Mouse (Mus musculus): ENCODE measurements around the gene Prmt1. TPM values are rescaled to one million over a fixed set of nuclear protein-coding genes. Genes with fewer than 3 reads are reported as not detected.

The Prmt1 gene
- polyA plus RNA-seq, 1 experiment from 2014 or later = 274 TPM

DNA sequence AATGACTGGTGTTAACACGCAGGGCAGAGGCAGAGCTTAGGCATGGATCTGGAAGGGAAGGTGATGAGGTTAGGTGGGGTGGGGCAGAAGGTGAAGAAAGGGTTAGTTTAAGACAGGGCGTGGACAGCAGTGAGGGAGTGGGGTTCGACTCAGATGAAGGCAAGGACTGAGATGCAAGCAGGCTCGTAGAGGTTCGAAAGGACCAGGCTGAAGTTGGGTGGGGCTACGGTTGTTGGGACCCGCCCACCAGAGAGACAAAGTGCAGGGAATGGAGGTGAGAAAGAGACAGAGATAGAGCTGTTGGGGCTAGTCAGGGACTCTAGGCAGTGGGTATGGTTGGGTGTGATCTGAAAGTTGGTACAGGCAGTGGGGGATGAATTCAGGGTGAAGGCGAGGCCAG lies 24.0 kb downstream of the Prmt1 start:
- Histone ChIP-seq H3K9me3 (replicated peaks; ENCODE audit: control insufficient read depth, low read length) (no peaks in the 10 kb centered on the region), H3K36me3 (ENCODE audit: control insufficient read depth, insufficient read depth, low read length) (peaks cover 81% of the 10 kb centered on the region), H3K9ac (ENCODE audit: low read length) (no peak overlapping the region), H3K4me2 (ENCODE audit: low read length) (no peak overlapping the region), H3K4me3 (ENCODE audit: low read depth, low read length) (no peak overlapping the region), H3K27ac (ENCODE audit: low read depth, low read length) (no peak overlapping the region), H3K4me1 (ENCODE audit: control insufficient read depth, insufficient read depth, low read length) (no peaks in the 10 kb centered on the region), H3K27me3 (replicated peaks; ENCODE audit: control insufficient read depth, insufficient read depth, low read length) (no peaks in the 10 kb centered on the region)
- DNase-seq (ENCODE audit: low spot score) = no peak
- ATAC-seq = no peak
- WGBS = 82% methylated on average over 8 of the region's 8 CpGs

DNA sequence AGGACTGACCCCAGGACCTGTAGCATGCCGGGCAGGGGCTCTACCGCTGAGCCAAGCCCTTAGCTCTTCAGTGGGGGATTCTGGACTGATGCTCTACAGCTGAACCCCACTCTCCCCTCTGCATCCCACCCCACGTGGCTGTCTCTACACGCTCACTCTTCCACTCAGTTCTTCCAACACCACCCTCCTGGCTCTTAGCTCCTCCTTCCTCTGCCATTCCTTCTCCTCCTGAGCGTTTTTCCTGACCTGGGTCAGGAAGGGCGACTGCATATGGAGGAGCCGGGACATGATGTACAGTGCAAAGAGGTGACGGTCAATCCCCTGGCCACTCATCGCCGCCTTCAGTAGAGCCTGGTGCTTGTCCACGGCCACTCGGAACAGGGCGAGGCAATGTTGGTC lies 25.9 kb downstream of the Prmt1 start:
- Histone ChIP-seq H3K4me2 (ENCODE audit: low read length) (no peak overlapping the region), H3K9ac (ENCODE audit: low read length) (no peak overlapping the region), H3K36me3 (ENCODE audit: control insufficient read depth, insufficient read depth, low read length) (peaks cover 66% of the 10 kb centered on the region), H3K9me3 (replicated peaks; ENCODE audit: control insufficient read depth, low read length) (no peaks in the 10 kb centered on the region), H3K4me3 (ENCODE audit: low read depth, low read length) (no peak overlapping the region), H3K27me3 (replicated peaks; ENCODE audit: control insufficient read depth, insufficient read depth, low read length) (no peaks in the 10 kb centered on the region), H3K27ac (ENCODE audit: low read depth, low read length) (no peak overlapping the region), H3K4me1 (ENCODE audit: control insufficient read depth, insufficient read depth, low read length) (no peaks in the 10 kb centered on the region)
- no peak for ATAC-seq
- WGBS = 91% methylated on average over 13 of the region's 13 CpGs
- DNase-seq (ENCODE audit: low spot score) = no peak

DNA sequence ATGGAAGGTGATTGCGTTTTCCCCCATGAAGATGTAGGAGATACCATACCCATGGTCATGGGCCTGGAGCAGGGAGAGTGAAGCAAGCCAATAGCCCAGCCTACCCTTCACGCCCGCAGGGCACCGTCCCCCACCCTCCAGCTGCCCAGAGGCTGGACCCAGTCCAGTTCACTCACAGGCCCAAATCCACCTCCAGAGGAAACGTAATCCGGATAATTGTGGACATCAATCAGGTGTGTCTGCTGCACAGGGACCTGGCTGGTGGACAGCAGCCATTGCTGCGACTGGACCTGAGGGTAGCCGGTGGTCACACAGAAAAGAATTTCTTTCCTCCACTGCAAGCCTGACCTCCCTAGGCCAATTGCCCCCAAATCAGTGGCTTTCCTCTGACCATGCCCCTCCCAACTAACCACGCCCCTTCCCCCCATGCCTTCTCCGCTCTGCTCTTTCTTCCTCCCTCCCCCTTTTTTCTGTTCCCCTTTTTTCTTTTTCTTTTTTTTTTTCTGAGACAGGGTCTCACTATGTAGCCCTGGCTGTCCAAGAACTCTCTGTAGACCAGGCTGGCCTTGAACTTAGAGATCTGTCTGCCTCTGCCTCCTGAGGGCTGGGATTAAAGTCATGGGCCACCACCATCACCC lies 26.4 kb downstream of the Prmt1 start:
- no peak overlapping the region for H3K27ac ChIP-seq (ENCODE audit: low read depth, low read length)
- no peaks in the 10 kb centered on the region for H3K4me1 ChIP-seq (ENCODE audit: control insufficient read depth, insufficient read depth, low read length)
- DNase-seq (ENCODE audit: low spot score) = no peak

DNA sequence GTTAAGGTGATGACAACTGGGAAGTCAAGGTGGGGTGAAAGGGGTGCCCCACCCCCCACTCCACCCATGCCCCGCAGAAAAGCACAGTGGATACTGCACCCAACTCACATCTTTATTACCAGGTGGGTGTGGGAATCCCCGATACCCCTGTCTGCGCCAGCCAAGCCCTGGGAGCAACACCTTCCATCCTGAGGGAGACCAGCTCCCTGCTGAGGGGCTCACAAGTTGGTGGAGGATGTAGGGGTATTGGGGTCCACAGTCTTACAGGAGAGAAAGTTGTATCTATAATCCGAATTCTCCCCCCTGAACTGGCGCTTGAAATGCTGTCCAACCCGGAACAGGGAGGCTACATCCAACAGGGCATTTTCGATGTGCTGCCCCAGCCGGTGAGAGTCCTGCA lies 27.1 kb downstream of the Prmt1 start:
- H3K27me3 ChIP-seq (replicated peaks; ENCODE audit: control insufficient read depth, insufficient read depth, low read length) = no peaks in the 10 kb centered on the region
- no peak overlapping the region for H3K4me2 ChIP-seq (ENCODE audit: low read length)
- H3K9ac ChIP-seq (ENCODE audit: low read length) = no peak overlapping the region
- WGBS = 89% methylated on average over 8 of the region's 8 CpGs
- peaks cover 57% of the 10 kb centered on the region for H3K36me3 ChIP-seq (ENCODE audit: control insufficient read depth, insufficient read depth, low read length)
- no peaks in the 10 kb centered on the region for H3K4me1 ChIP-seq (ENCODE audit: control insufficient read depth, insufficient read depth, low read length)
- DNase-seq (ENCODE audit: low spot score) (no peak), ATAC-seq (no peak)
- H3K27ac ChIP-seq (ENCODE audit: low read depth, low read length) = no peak overlapping the region
- no peaks in the 10 kb centered on the region for H3K9me3 ChIP-seq (replicated peaks; ENCODE audit: control insufficient read depth, low read length)
- no peak overlapping the region for H3K4me3 ChIP-seq (ENCODE audit: low read depth, low read length)

More for the DNA sequence above, 26.4 kb downstream of the Prmt1 start:
- Histone ChIP-seq H3K9ac (ENCODE audit: low read length) (no peak overlapping the region), H3K9me3 (replicated peaks; ENCODE audit: control insufficient read depth, low read length) (no peaks in the 10 kb centered on the region), H3K36me3 (ENCODE audit: control insufficient read depth, insufficient read depth, low read length) (peaks cover 61% of the 10 kb centered on the region), H3K27me3 (replicated peaks; ENCODE audit: control insufficient read depth, insufficient read depth, low read length) (no peaks in the 10 kb centered on the region), H3K4me3 (ENCODE audit: low read depth, low read length) (no peak overlapping the region), H3K4me2 (ENCODE audit: low read length) (no peak overlapping the region)
- WGBS = 91% methylated on average over 10 of the region's 10 CpGs
- no peak for ATAC-seq

DNA sequence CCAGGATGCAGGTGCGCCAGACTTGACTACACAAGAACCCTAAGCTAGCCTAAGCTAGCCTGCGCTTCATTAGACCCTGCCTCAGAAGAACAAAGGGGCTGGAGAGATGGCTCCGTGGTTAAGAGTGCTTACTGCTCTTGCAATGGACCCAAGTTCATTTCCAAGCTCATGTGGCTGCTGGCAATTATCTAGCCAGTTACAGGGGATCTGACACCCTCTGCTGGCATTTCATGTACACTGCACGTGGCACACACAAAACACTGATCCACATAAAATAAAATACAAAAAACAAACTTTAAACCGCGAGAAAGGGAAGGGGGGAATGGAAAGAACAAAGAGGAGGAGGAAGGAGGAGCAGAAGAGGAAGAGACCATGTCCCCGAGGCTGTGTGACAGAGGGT lies 28.2 kb downstream of the Prmt1 start:
- H3K27ac ChIP-seq (ENCODE audit: low read depth, low read length) = no peak overlapping the region
- no peak overlapping the region for H3K4me2 ChIP-seq (ENCODE audit: low read length)
- no peak overlapping the region for H3K4me3 ChIP-seq (ENCODE audit: low read depth, low read length)
- no peaks in the 10 kb centered on the region for H3K27me3 ChIP-seq (replicated peaks; ENCODE audit: control insufficient read depth, insufficient read depth, low read length)
- DNase-seq (ENCODE audit: low spot score) (peak; percentile 68), ATAC-seq (peak; percentile 47; the same call in 1 of the 2 replicates)
- H3K36me3 ChIP-seq (ENCODE audit: control insufficient read depth, insufficient read depth, low read length) = peaks cover 47% of the 10 kb centered on the region
- 48% methylated on average over 7 of the region's 7 CpGs for WGBS
- no peaks in the 10 kb centered on the region for H3K4me1 ChIP-seq (ENCODE audit: control insufficient read depth, insufficient read depth, low read length)
- no peak overlapping the region for H3K9ac ChIP-seq (ENCODE audit: low read length)
- no peaks in the 10 kb centered on the region for H3K9me3 ChIP-seq (replicated peaks; ENCODE audit: control insufficient read depth, low read length)

DNA sequence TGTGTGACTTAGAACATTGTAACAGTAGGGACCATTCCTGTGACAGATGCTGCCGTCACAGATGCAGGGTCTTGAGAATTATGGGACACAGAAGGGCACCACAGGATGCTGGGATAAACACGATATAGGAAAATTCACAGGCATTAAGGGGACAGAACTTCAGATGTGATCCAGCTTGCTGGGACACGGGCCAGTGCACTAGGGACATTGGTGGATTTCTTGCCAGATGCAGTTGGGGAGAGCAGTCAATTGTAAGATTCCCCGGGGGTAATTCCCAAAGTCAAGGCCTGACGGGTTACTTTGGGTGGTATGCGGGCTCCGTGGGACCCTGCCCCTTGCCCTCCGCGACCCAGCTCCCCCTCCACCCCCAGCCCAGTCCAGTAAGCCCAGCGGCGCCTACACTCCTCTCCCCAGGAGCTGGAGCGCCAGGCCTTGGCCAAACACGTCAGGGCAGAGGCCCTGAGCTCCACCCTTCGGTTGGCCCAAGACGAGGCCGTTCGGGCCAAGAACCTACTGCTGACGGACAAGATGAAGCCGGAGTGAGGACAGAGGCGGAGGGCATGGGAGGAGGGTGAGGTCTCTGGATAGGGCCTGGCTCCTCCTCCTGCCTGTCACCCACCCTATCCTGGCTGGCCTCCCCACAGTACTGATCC lies 29.1 kb downstream of the Prmt1 start:
- H3K4me3 ChIP-seq (ENCODE audit: low read depth, low read length) = no peak overlapping the region
- H3K4me1 ChIP-seq (ENCODE audit: control insufficient read depth, insufficient read depth, low read length) = peaks cover 6% of the 10 kb centered on the region
- WGBS = 79% methylated on average over 20 of the region's 20 CpGs
- H3K9me3 ChIP-seq (replicated peaks; ENCODE audit: control insufficient read depth, low read length) = no peaks in the 10 kb centered on the region
- peaks cover 39% of the 10 kb centered on the region for H3K36me3 ChIP-seq (ENCODE audit: control insufficient read depth, insufficient read depth, low read length)
- DNase-seq (ENCODE audit: low spot score) (no peak), ATAC-seq (no peak)
- H3K9ac ChIP-seq (ENCODE audit: low read length) = no peak overlapping the region
- H3K27me3 ChIP-seq (replicated peaks; ENCODE audit: control insufficient read depth, insufficient read depth, low read length) = no peaks in the 10 kb centered on the region
- H3K27ac ChIP-seq (ENCODE audit: low read depth, low read length) = no peak overlapping the region
- no peak overlapping the region for H3K4me2 ChIP-seq (ENCODE audit: low read length)

DNA sequence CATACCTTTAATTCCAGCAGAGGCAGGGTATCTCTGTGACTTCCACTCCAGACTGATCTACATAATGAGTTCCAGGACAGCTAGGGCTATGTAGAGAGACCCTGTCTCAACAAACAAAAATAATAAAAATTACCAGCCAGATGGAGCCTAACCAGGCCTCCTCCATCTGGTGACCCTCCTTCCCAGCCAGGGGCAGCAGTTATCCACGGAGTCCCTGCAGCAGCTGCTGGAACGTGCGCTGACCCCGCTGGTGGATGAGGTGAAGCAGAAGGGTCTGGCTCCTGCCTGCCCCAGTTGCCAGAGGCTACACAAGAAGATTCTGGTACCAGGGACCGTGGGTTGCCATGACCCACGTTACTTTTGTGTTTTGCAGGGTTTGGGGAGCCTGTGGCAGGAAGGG lies 30.1 kb downstream of the Prmt1 start:
- WGBS = 70% methylated on average over 6 of the region's 6 CpGs
- no peaks in the 10 kb centered on the region for H3K9me3 ChIP-seq (replicated peaks; ENCODE audit: control insufficient read depth, low read length)
- peaks cover 8% of the 10 kb centered on the region for H3K27me3 ChIP-seq (replicated peaks; ENCODE audit: control insufficient read depth, insufficient read depth, low read length)
- no peak overlapping the region for H3K27ac ChIP-seq (ENCODE audit: low read depth, low read length)
- no peak overlapping the region for H3K9ac ChIP-seq (ENCODE audit: low read length)
- peaks cover 29% of the 10 kb centered on the region for H3K36me3 ChIP-seq (ENCODE audit: control insufficient read depth, insufficient read depth, low read length)
- H3K4me1 ChIP-seq (ENCODE audit: control insufficient read depth, insufficient read depth, low read length) = peaks cover 9% of the 10 kb centered on the region
- no peak for DNase-seq (ENCODE audit: low spot score)
- no peak for ATAC-seq
- no peak overlapping the region for H3K4me2 ChIP-seq (ENCODE audit: low read length)
- H3K4me3 ChIP-seq (ENCODE audit: low read depth, low read length) = no peak overlapping the region

DNA sequence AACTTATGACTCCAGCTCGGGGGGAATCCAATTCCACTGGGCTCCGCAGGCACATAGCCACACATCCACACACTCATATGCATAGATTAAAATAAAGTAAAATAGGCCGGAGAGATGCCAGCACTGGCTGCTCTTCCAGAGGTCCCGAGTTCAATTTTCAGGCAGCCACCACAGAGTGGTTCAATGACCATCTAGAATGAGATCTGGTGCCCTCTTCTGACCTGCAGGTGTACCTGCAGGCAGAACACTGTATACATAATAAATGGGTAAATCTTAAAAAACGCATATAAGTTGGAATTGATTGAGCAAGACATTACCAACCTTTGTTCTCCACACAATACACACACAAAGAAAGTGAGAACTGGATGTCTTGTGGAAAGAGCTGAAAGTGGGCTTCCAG lies 30.7 kb downstream of the Prmt1 start:
- no peak overlapping the region for H3K4me2 ChIP-seq (ENCODE audit: low read length)
- ATAC-seq (no peak), DNase-seq (ENCODE audit: low spot score) (peak; percentile 51)
- WGBS = 53% methylated on average over 5 of the region's 5 CpGs
- H3K27me3 ChIP-seq (replicated peaks; ENCODE audit: control insufficient read depth, insufficient read depth, low read length) = peaks cover 14% of the 10 kb centered on the region
- H3K27ac ChIP-seq (ENCODE audit: low read depth, low read length) = no peak overlapping the region
- peaks cover 22% of the 10 kb centered on the region for H3K36me3 ChIP-seq (ENCODE audit: control insufficient read depth, insufficient read depth, low read length)
- no peak overlapping the region for H3K9ac ChIP-seq (ENCODE audit: low read length)
- no peak overlapping the region for H3K4me3 ChIP-seq (ENCODE audit: low read depth, low read length)
- peaks cover 9% of the 10 kb centered on the region for H3K4me1 ChIP-seq (ENCODE audit: control insufficient read depth, insufficient read depth, low read length)
- H3K9me3 ChIP-seq (replicated peaks; ENCODE audit: control insufficient read depth, low read length) = no peaks in the 10 kb centered on the region

DNA sequence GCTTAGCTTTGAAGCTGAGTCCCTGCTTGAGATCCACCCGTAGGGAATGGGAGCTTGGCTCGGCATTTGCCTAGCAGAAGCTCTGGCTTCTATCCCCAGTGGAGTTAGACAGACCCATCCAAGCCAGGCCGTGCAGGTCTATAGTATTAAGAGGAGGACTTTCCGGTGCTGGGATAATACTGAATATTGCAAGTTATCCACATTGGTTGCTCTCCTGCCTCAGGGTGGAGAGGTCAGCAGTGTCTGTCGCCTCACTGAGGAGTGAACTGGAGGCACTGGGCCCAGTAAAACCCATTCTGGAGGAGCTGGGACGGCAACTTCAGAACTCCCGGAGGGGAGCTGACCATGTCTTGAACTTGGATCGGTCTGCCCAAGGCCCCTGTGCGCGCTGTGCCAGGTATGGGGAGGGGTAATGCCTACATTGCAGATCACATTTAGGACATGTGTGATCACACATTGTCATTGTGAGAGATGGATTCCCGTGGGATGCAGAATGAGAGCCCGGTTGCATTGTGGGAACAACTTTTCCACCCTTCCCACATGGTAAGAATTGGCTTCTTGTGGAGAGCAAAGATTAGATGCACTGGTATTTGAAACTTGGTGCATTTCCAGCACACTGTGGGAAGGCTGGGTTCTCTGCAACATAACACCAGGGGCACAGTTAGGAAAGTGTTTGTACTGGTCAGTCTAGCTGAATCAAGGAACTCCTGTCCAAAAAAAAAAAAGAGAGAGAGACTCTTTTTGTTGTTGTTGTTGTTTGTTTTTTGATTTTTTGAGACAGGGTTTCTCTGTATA lies 32.1 kb downstream of the Prmt1 start:
- Histone ChIP-seq H3K4me3 (ENCODE audit: low read depth, low read length) (no peak overlapping the region), H3K36me3 (ENCODE audit: control insufficient read depth, insufficient read depth, low read length) (peaks cover 9% of the 10 kb centered on the region), H3K9me3 (replicated peaks; ENCODE audit: control insufficient read depth, low read length) (no peaks in the 10 kb centered on the region), H3K27me3 (replicated peaks; ENCODE audit: control insufficient read depth, insufficient read depth, low read length) (peaks cover 20% of the 10 kb centered on the region), H3K4me2 (ENCODE audit: low read length) (no peak overlapping the region), H3K27ac (ENCODE audit: low read depth, low read length) (no peak overlapping the region), H3K4me1 (ENCODE audit: control insufficient read depth, insufficient read depth, low read length) (peaks cover 9% of the 10 kb centered on the region), H3K9ac (ENCODE audit: low read length) (no peak overlapping the region)
- ATAC-seq (no peak), DNase-seq (ENCODE audit: low spot score) (no peak)
- WGBS = 80% methylated on average over 12 of the region's 12 CpGs

Measured in forebrain, embryonic 14.5 days (tissue).